Comparison of ENCODE assay signal across 8 mouse cellular contexts in genomic region chr16:17833681-17834399, GRCm38 (mm10). TPM values are rescaled to one million over a fixed set of nuclear protein-coding genes. Genes with fewer than 3 reads are reported as not detected.
DNase-seq lines count a peak whose midpoint lies in the region; ATAC-seq and TF ChIP-seq lines count a peak whose summit lies in the region.

No protein-coding gene starts in this region.

- ATAC-seq in lung, embryonic 14.5 days (ENCODE audit: insufficient read depth) = peak; percentile 11; the same call in 1 of the 2 replicates
- peak; percentile 82 for ATAC-seq in forebrain, embryonic 16.5 days

- peaks cover 63% of the 10 kb centered on the region for H3K27me3 ChIP-seq in lung, embryonic 14.5 days (ENCODE audit: insufficient read depth, low read length)
- H3K27me3 ChIP-seq in cerebellum, adult 2 months (ENCODE audit: control insufficient read depth, insufficient read depth, low read length) = no peaks in the 10 kb centered on the region
- peaks cover 50% of the 10 kb centered on the region for H3K27me3 ChIP-seq in forebrain, embryonic 16.5 days (replicated peaks; ENCODE audit: control insufficient read depth, insufficient read depth, low read length)
- peaks cover 88% of the 10 kb centered on the region for H3K27me3 ChIP-seq in limb, embryonic 10.5 days (ENCODE audit: low read depth, poor library complexity, severe bottlenecking)

- no peaks in the 10 kb centered on the region for H3K36me3 ChIP-seq in lung, embryonic 14.5 days (ENCODE audit: insufficient read depth)
- no peaks in the 10 kb centered on the region; the same call in 1 of the 2 replicates for H3K36me3 ChIP-seq in forebrain, embryonic 16.5 days (ENCODE audit: control insufficient read depth, insufficient read depth)
- peaks cover 4% of the 10 kb centered on the region; the same call in 1 of the 2 replicates for H3K36me3 ChIP-seq in limb, embryonic 10.5 days

- under 1% methylated on average over 79 of the region's 103 CpGs for WGBS in lung, embryonic 14.5 days
- 3% methylated on average over 91 of the region's 103 CpGs for WGBS in cerebellum, adult 2 months
- WGBS in forebrain, embryonic 16.5 days = under 1% methylated on average over 58 of the region's 103 CpGs
- 7% methylated on average over 103 of the region's 103 CpGs for WGBS in limb, embryonic 10.5 days
- WGBS in olfactory bulb, adult 2 months = 8% methylated on average over 102 of the region's 103 CpGs

- H3K9ac ChIP-seq in lung, embryonic 14.5 days = peak overlapping the region; percentile 56
- peak overlapping the region; percentile 80 for H3K9ac ChIP-seq in forebrain, embryonic 16.5 days (replicated peaks; ENCODE audit: low read depth, low read length)

- TF ChIP-seq POLR2A in cerebellum, adult 2 months (IDR thresholded peaks at IDR 0.05; ENCODE audit: borderline replicate concordance, insufficient read depth, low read length) = peak; percentile 11; the same call in 1 of the 2 replicates
- TF ChIP-seq POLR2A in olfactory bulb, adult 2 months (IDR thresholded peaks at IDR 0.05; ENCODE audit: insufficient read depth, low read depth, low read length) = no peak

- no peaks in the 10 kb centered on the region for H3K9me3 ChIP-seq in lung, embryonic 14.5 days (ENCODE audit: low read depth, low read length)
- H3K9me3 ChIP-seq in forebrain, embryonic 16.5 days (ENCODE audit: control insufficient read depth, low read length) = no peaks in the 10 kb centered on the region
- no peaks in the 10 kb centered on the region for H3K9me3 ChIP-seq in limb, embryonic 10.5 days (replicated peaks)

- H3K4me1 ChIP-seq in lung, embryonic 14.5 days (ENCODE audit: insufficient read depth) = 0 out of 2 replicates have a peak, but pooled peaks cover 5% of the 10 kb centered on the region
- peaks cover 30% of the 10 kb centered on the region for H3K4me1 ChIP-seq in cerebellum, adult 2 months (ENCODE audit: control insufficient read depth, insufficient read depth, low read length)
- H3K4me1 ChIP-seq in forebrain, embryonic 16.5 days (replicated peaks; ENCODE audit: control insufficient read depth, insufficient read depth, low read length) = peaks cover 19% of the 10 kb centered on the region
- peaks cover 57% of the 10 kb centered on the region for H3K4me1 ChIP-seq in limb, embryonic 10.5 days
- peaks cover 17% of the 10 kb centered on the region for H3K4me1 ChIP-seq in olfactory bulb, adult 2 months (ENCODE audit: control insufficient read depth, insufficient read depth, low read length)

- peak; percentile 66 for DNase-seq in lung, embryonic 14.5 days
- no peak for DNase-seq in lung, postnatal 10 days
- DNase-seq in cerebellum, adult 2 months = peak; percentile 77 to 82
- DNase-seq in limb, embryonic 10.5 days (ENCODE audit: low spot score) = peak; percentile 73
- DNase-seq in thymus, postnatal 14 days = no peak
- DNase-seq in spleen, postnatal 36 days (ENCODE audit: low spot score in 2 of 2) = no peak

- no peak overlapping the region for H3K27ac ChIP-seq in lung, embryonic 14.5 days (ENCODE audit: low read depth)
- peak overlapping the region; percentile 95 for H3K27ac ChIP-seq in cerebellum, adult 2 months (ENCODE audit: insufficient read depth, low read length)
- peak overlapping the region; percentile 76 for H3K27ac ChIP-seq in forebrain, embryonic 16.5 days (ENCODE audit: low read length)
- H3K27ac ChIP-seq in limb, embryonic 10.5 days = peak overlapping the region; percentile 91
- peak overlapping the region; percentile 71 for H3K27ac ChIP-seq in olfactory bulb, adult 2 months (ENCODE audit: insufficient read depth, low read depth, low read length)

- peak overlapping the region; percentile 96 for H3K4me2 ChIP-seq in lung, embryonic 14.5 days
- peak overlapping the region; percentile 75 for H3K4me2 ChIP-seq in forebrain, embryonic 16.5 days (ENCODE audit: low read length)

- peak overlapping the region; percentile 55 for H3K4me3 ChIP-seq in lung, embryonic 14.5 days (ENCODE audit: low read depth, low read length)
- peak overlapping the region; percentile 82 for H3K4me3 ChIP-seq in cerebellum, adult 2 months (replicated peaks; ENCODE audit: insufficient read depth, low read depth, low read length)
- H3K4me3 ChIP-seq in forebrain, embryonic 16.5 days (replicated peaks; ENCODE audit: low read length) = peak overlapping the region; percentile 50
- H3K4me3 ChIP-seq in limb, embryonic 10.5 days = peak overlapping the region; percentile 79
- H3K4me3 ChIP-seq in olfactory bulb, adult 2 months (ENCODE audit: insufficient read depth, low read depth, low read length) = peak overlapping the region; percentile 68

- 0 out of 2 replicates have a peak, but pooled peaks have one; percentile 7 for TF ChIP-seq CTCF in lung, embryonic 14.5 days (IDR thresholded peaks at IDR 0.05; ENCODE audit: low read depth)
- no peak for TF ChIP-seq CTCF in cerebellum, adult 2 months (IDR thresholded peaks at IDR 0.05; ENCODE audit: borderline replicate concordance, insufficient read depth, low read depth, low read length)
- TF ChIP-seq CTCF in olfactory bulb, adult 2 months (IDR thresholded peaks at IDR 0.05; ENCODE audit: insufficient read depth, low read depth, low read length) = no peak

RNA-seq across cellular contexts. Expression of gene B830017H08Rik, which starts 0.9 kb away (rescaled TPM):
- polyA plus RNA-seq in lung, embryonic 14.5 days (2014; fragmentation: Nextera tagmentation; extraction: Ambion mirVana) = 0.18 TPM in 1 of 2 replicates, not detected in the other
- polyA plus RNA-seq in cerebellum, adult 2 months (2012; rRNA removed) = 4.3 and 4.7 TPM in 2 replicates
- polyA plus RNA-seq in forebrain, embryonic 16.5 days (2015; fragmentation: Nextera tagmentation; extraction: Ambion mirVana) = 0.86 and 1.5 TPM in 2 replicates
- polyA plus RNA-seq in limb, embryonic 10.5 days (2016; fragmentation: Nextera tagmentation; extraction: Ambion mirVana) = 0.55 and 0.61 TPM in 2 replicates
- polyA plus RNA-seq in olfactory bulb, adult 2 months (2012; ENCODE audit: insufficient read depth, insufficient read length, low replicate concordance, missing spikeins) = not detected in 2 replicates

RNA-seq across cellular contexts. Expression of gene Car15, which starts 4.3 kb away (rescaled TPM):
- 2.6 and 2.7 TPM in 2 replicates for polyA plus RNA-seq in lung, embryonic 14.5 days (2014; fragmentation: Nextera tagmentation; extraction: Ambion mirVana)
- 48.4 and 58.9 TPM in 2 replicates for polyA plus RNA-seq in cerebellum, adult 2 months (2012; rRNA removed)
- 4.7 and 5.5 TPM in 2 replicates for polyA plus RNA-seq in forebrain, embryonic 16.5 days (2015; fragmentation: Nextera tagmentation; extraction: Ambion mirVana)
- polyA plus RNA-seq in limb, embryonic 10.5 days (2016; fragmentation: Nextera tagmentation; extraction: Ambion mirVana) = 2.5 and 3.4 TPM in 2 replicates
- polyA plus RNA-seq in olfactory bulb, adult 2 months (2012; ENCODE audit: insufficient read depth, insufficient read length, low replicate concordance, missing spikeins) = not detected in 2 replicates

RNA-seq across cellular contexts. Expression of gene Scarf2, which starts 36.8 kb away (rescaled TPM):
- 32.7 and 36.3 TPM in 2 replicates for polyA plus RNA-seq in lung, embryonic 14.5 days (2014; fragmentation: Nextera tagmentation; extraction: Ambion mirVana)
- polyA plus RNA-seq in cerebellum, adult 2 months (2012; rRNA removed) = 2.1 and 2.5 TPM in 2 replicates
- 0.99 and 1.4 TPM in 2 replicates for polyA plus RNA-seq in forebrain, embryonic 16.5 days (2015; fragmentation: Nextera tagmentation; extraction: Ambion mirVana)
- 16.8 and 24.5 TPM in 2 replicates for polyA plus RNA-seq in limb, embryonic 10.5 days (2016; fragmentation: Nextera tagmentation; extraction: Ambion mirVana)
- not detected in 2 replicates for polyA plus RNA-seq in olfactory bulb, adult 2 months (2012; ENCODE audit: insufficient read depth, insufficient read length, low replicate concordance, missing spikeins)

RNA-seq across cellular contexts. Expression of gene Gm20518, which starts 57.6 kb away (rescaled TPM):
- 0.29 and 0.55 TPM in 2 replicates for polyA plus RNA-seq in lung, embryonic 14.5 days (2014; fragmentation: Nextera tagmentation; extraction: Ambion mirVana)
- 9.1 and 9.2 TPM in 2 replicates for polyA plus RNA-seq in cerebellum, adult 2 months (2012; rRNA removed)
- polyA plus RNA-seq in forebrain, embryonic 16.5 days (2015; fragmentation: Nextera tagmentation; extraction: Ambion mirVana) = 0.63 and 1.1 TPM in 2 replicates
- 0.34 and 0.44 TPM in 2 replicates for polyA plus RNA-seq in limb, embryonic 10.5 days (2016; fragmentation: Nextera tagmentation; extraction: Ambion mirVana)
- not detected in 2 replicates for polyA plus RNA-seq in olfactory bulb, adult 2 months (2012; ENCODE audit: insufficient read depth, insufficient read length, low replicate concordance, missing spikeins)

Comparison
In these comparisons a context has a peak if more than half of its experiments do, and no peak if none do; other contexts are left out.
1. DNase-seq: peak in lung, embryonic 14.5 days (single experiment), cerebellum, adult 2 months (2 of 2) and limb, embryonic 10.5 days (single experiment); none in lung, postnatal 10 days (single experiment), thymus, postnatal 14 days (single experiment) and spleen, postnatal 36 days (0 of 2).
2. Peak in every context shown above with its lines, with median percentiles within 50 percentile points of each other: H3K4me3 ChIP-seq.